ENCODE assay signal across 12 mouse cellular contexts in the genomic region with DNA sequence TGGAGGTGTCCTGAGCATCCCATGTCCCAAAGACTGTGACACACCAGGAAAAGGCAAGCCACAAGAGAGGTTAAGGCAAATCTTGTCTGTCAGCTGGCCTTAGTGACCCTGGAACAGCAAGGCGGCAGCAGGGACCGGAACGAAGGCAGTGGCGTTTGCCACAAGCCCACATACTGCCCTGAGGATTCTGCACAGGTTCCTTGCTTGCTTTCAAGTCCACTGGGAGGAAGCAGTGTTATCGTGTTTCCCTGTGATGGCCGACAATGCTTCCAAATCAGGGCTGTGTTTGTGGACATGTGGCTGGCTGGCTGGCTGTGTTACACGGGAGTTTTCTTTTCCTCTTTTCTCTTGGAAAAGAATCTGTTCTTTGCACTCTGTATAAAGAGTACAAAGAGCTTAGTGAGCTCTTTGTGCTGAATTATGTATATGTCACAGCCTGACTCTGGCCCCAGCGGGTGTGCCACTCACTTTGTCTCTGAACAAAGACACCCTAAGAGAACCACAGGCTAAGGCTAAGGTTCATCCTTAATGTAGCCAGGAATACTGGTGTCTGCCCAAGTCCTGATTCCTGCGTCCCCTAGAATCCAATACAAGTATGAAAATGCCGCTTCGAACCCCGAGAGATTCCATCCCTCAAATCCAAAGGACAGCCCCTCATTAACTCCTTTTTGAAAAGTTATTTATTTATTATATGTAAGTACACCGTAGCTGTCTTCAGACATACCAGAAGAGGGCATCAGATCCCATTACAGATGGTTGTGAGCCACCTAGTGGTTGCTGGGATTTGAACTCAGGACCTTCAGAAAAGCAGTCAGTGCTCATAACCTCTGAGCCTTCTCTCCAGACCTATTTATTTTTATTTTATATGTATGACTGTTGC. TPM values are rescaled to one million over a fixed set of nuclear protein-coding genes. Genes with fewer than 3 reads are reported as not detected.
DNase-seq lines count a peak whose midpoint lies in the region; ATAC-seq lines count a peak whose summit lies in the region.
"Had no signal": no experiment of that assay in that cellular context is flagged by ENCODE, and none has a peak within 500 bp of the region (broad histone marks: within the 10 kb centered on the region; RNA-seq: fewer than 3 reads in every experiment).

No protein-coding gene starts in this region.

- WGBS in hindbrain, embryonic 10.5 days = 21% methylated on average over 13 of the region's 13 CpGs
- WGBS in hindbrain, embryonic 12.5 days = 26% methylated on average over 13 of the region's 13 CpGs
- 35% methylated on average over 13 of the region's 13 CpGs for WGBS in forebrain, embryonic 15.5 days
- 20% methylated on average over 13 of the region's 13 CpGs for WGBS in midbrain, embryonic 15.5 days

- H3K4me3 ChIP-seq in hindbrain, embryonic 10.5 days = peak overlapping the region; percentile 27; the same call in 1 of the 2 replicates
- no peak overlapping the region for H3K4me3 ChIP-seq in hindbrain, embryonic 12.5 days
- no peak overlapping the region for H3K4me3 ChIP-seq in forebrain, embryonic 15.5 days
- no peak overlapping the region for H3K4me3 ChIP-seq in midbrain, embryonic 15.5 days
- H3K4me3 ChIP-seq: liver, embryonic 15.5 days; megakaryocyte, embryonic 14.5 days had no signal

- H3K27ac ChIP-seq in hindbrain, embryonic 10.5 days = peak overlapping the region; percentile 79
- H3K27ac ChIP-seq in hindbrain, embryonic 12.5 days = no peak overlapping the region
- H3K27ac ChIP-seq in forebrain, embryonic 15.5 days (replicated peaks) = peak overlapping the region; percentile 49
- H3K27ac ChIP-seq in midbrain, embryonic 15.5 days = peak overlapping the region; percentile 63
- H3K27ac ChIP-seq: liver, embryonic 15.5 days had no signal

- no peak for ATAC-seq in hindbrain, embryonic 12.5 days (ENCODE audit: low FRiP score)
- 0 out of 2 replicates have a peak, but pooled peaks have one; percentile 3 for ATAC-seq in forebrain, embryonic 15.5 days (replicated peaks)
- ATAC-seq in midbrain, embryonic 15.5 days (replicated peaks) = no peak

- no peaks in the 10 kb centered on the region for H3K36me3 ChIP-seq in hindbrain, embryonic 10.5 days
- H3K36me3 ChIP-seq in hindbrain, embryonic 12.5 days = no peaks in the 10 kb centered on the region
- no peaks in the 10 kb centered on the region; the same call in 1 of the 2 replicates for H3K36me3 ChIP-seq in forebrain, embryonic 15.5 days
- H3K36me3 ChIP-seq in midbrain, embryonic 15.5 days (replicated peaks) = no peaks in the 10 kb centered on the region
- H3K36me3 ChIP-seq: liver, embryonic 15.5 days had no signal

- H3K9me3 ChIP-seq in hindbrain, embryonic 10.5 days = no peaks in the 10 kb centered on the region
- H3K9me3 ChIP-seq in hindbrain, embryonic 12.5 days (replicated peaks) = no peaks in the 10 kb centered on the region
- no peaks in the 10 kb centered on the region for H3K9me3 ChIP-seq in forebrain, embryonic 15.5 days
- H3K9me3 ChIP-seq in midbrain, embryonic 15.5 days = no peaks in the 10 kb centered on the region
- H3K9me3 ChIP-seq: liver, embryonic 15.5 days had no signal

- H3K9ac ChIP-seq in hindbrain, embryonic 12.5 days = no peak overlapping the region
- no peak overlapping the region for H3K9ac ChIP-seq in forebrain, embryonic 15.5 days (replicated peaks)
- H3K9ac ChIP-seq in midbrain, embryonic 15.5 days = no peak overlapping the region
- H3K9ac ChIP-seq: liver, embryonic 15.5 days had no signal

- peak; percentile 55 for DNase-seq in hindbrain, embryonic 10.5 days (ENCODE audit: low spot score)
- DNase-seq in ZHBTc4 (ENCODE audit: low read depth, low spot score) = peak; percentile 71
- DNase-seq in kidney, adult 8-10 months = no peak
- DNase-seq in thymus, adult 18-20 months = no peak
- DNase-seq in layer of hippocampus, postnatal 10 days (ENCODE audit: low spot score in 2 of 2) = no peak
- DNase-seq: adrenal gland, postnatal 10 days; kidney, postnatal 25 days had no signal

- peaks cover 35% of the 10 kb centered on the region for H3K27me3 ChIP-seq in hindbrain, embryonic 10.5 days (ENCODE audit: insufficient read depth, poor library complexity, severe bottlenecking)
- H3K27me3 ChIP-seq in hindbrain, embryonic 12.5 days = peaks cover 10% of the 10 kb centered on the region
- no peaks in the 10 kb centered on the region for H3K27me3 ChIP-seq in forebrain, embryonic 15.5 days
- H3K27me3 ChIP-seq in midbrain, embryonic 15.5 days (replicated peaks) = no peaks in the 10 kb centered on the region

- peaks cover 43% of the 10 kb centered on the region for H3K4me1 ChIP-seq in hindbrain, embryonic 10.5 days (replicated peaks)
- H3K4me1 ChIP-seq in hindbrain, embryonic 12.5 days = peaks cover 34% of the 10 kb centered on the region
- H3K4me1 ChIP-seq in forebrain, embryonic 15.5 days = peaks cover 38% of the 10 kb centered on the region
- peaks cover 25% of the 10 kb centered on the region for H3K4me1 ChIP-seq in midbrain, embryonic 15.5 days
- H3K4me1 ChIP-seq: liver, embryonic 15.5 days had no signal

- no peak overlapping the region for H3K4me2 ChIP-seq in hindbrain, embryonic 12.5 days (replicated peaks)
- H3K4me2 ChIP-seq in forebrain, embryonic 15.5 days (replicated peaks) = no peak overlapping the region
- no peak overlapping the region for H3K4me2 ChIP-seq in midbrain, embryonic 15.5 days
- H3K4me2 ChIP-seq: liver, embryonic 15.5 days had no signal

RNA-seq across cellular contexts. Expression of gene Pde9a, which starts 50.2 kb away (rescaled TPM):
- polyA plus RNA-seq in hindbrain, embryonic 10.5 days (2016; fragmentation: Nextera tagmentation; extraction: Ambion mirVana) = 12.4 and 19.9 TPM in 2 replicates
- 30.4 and 33.3 TPM in 2 replicates for polyA plus RNA-seq in hindbrain, embryonic 12.5 days (2016; fragmentation: Nextera tagmentation; extraction: Ambion mirVana)
- 58.4 and 59.6 TPM in 2 replicates for polyA plus RNA-seq in forebrain, embryonic 15.5 days (2015; fragmentation: Nextera tagmentation; extraction: Ambion mirVana)
- 36.1 and 38.1 TPM in 2 replicates for polyA plus RNA-seq in midbrain, embryonic 15.5 days (2015; fragmentation: Nextera tagmentation; extraction: Ambion mirVana)
- total RNA-seq in layer of hippocampus, postnatal 10 days (2021) = 10 to 100 TPM; 34.0 to 38.9 TPM

Comparison
In these comparisons a context has a peak if more than half of its experiments do, and no peak if none do; other contexts are left out.
1. DNase-seq: peak in hindbrain, embryonic 10.5 days (single experiment) and ZHBTc4 (single experiment); none in kidney, adult 8-10 months (0 of 2), thymus, adult 18-20 months (0 of 2) and layer of hippocampus, postnatal 10 days (0 of 2).